Mouse (Mus musculus) bone marrow, adult 2 months (tissue): Measurements from ENCODE around the gene Hspa4.
"Not testable (repeated sequence)": the region's sequence is repeated elsewhere in the genome, so short reads cannot be mapped to it uniquely, and the experiment has no call there.

Source experiments
- CTCF ChIP-seq: fragments of 200-500 bp; IDR thresholded peaks from 2 replicates; pipeline ENCODE4 v1.5.1; 2011; ENCODE audit warnings: low read length, control low read depth; ENCODE audit not compliant: control insufficient read depth, insufficient read depth
- POLR2A ChIP-seq: fragments of 200-500 bp; IDR thresholded peaks from 2 replicates; pipeline ENCODE4 v1.6.1; 2011; ENCODE audit warnings: low read depth, mild to moderate bottlenecking, control low read depth, low read length, borderline replicate concordance; ENCODE audit not compliant: control insufficient read depth

GRCm38 (mm10) chr11:53312823-53313222 lies 12.6 kb upstream of the Hspa4 start:
- TF ChIP-seq CTCF, POLR2A: not testable (repeated sequence)
